Mouse (Mus musculus): ENCODE measurements around the gene Deaf1.
"Not testable (repeated sequence)": the region's sequence is repeated elsewhere in the genome, so short reads cannot be mapped to it uniquely, and the experiment has no call there.

Deaf1 gene

GRCm38 (mm10) chr7:141265411-141265738 is 62.1 kb downstream of the Deaf1 start:
- in situ Hi-C loops (cut with MboI; ENCODE audit: low sequenced_read_pairs) = no loop called here

- in situ Hi-C loops (cut with MboI; ENCODE audit: low sequenced_read_pairs) = no loop called here
These were observed 62.6 kb downstream of the Deaf1 start for GRCm38 (mm10) chr7:141264761-141265410.

GRCm38 (mm10) chr7:141264041-141264700 is 63.3 kb downstream of the Deaf1 start:
- in situ Hi-C loops (cut with MboI; ENCODE audit: low sequenced_read_pairs) = no loop called here

- in situ Hi-C loops (cut with MboI; ENCODE audit: low sequenced_read_pairs) = no loop called here
These were observed 63.9 kb downstream of the Deaf1 start for GRCm38 (mm10) chr7:141263640-141264039.

GRCm38 (mm10) chr7:141261480-141261879 is 66.0 kb downstream of the Deaf1 start:
- in situ Hi-C loops (cut with MboI; ENCODE audit: low sequenced_read_pairs) = no loop called here

- in situ Hi-C loops (cut with MboI; ENCODE audit: low sequenced_read_pairs) = no loop called here
These were observed 71.3 kb downstream of the Deaf1 start for GRCm38 (mm10) chr7:141256159-141256558.

GRCm38 (mm10) chr7:141250486-141250885 is 77.0 kb downstream of the Deaf1 start:
- in situ Hi-C loops (cut with MboI; ENCODE audit: low sequenced_read_pairs) = not testable (repeated sequence)
